Mouse (Mus musculus): ENCODE measurements at regions not wholly inside any gene's neighbourhood (a gene's known extent, or its start where the extent isn't known, plus 50 kb on each side); places are given as distances from the start of the nearest gene placed in this dataset.

DNA sequence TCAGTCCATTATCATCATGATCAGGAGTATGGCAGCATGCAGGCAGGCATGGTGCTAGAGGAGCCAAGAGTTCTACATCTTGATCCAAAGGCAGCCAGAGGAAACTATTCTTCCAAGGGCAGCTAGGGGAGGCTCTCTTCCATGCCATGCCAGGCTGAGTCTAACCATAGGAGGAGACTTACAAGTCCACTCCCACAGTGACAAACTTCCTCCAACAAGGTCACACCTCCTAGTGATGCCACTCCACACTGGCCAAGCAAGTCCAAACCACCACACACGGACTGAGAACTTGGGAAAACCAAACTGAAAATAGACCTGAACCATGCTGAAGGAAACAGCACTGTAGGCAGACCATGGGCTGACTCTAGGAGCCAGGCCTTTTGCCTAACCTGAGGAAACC lies 197.4 kb downstream of the Prex1 start:
- DNase-seq: no peak

DNA sequence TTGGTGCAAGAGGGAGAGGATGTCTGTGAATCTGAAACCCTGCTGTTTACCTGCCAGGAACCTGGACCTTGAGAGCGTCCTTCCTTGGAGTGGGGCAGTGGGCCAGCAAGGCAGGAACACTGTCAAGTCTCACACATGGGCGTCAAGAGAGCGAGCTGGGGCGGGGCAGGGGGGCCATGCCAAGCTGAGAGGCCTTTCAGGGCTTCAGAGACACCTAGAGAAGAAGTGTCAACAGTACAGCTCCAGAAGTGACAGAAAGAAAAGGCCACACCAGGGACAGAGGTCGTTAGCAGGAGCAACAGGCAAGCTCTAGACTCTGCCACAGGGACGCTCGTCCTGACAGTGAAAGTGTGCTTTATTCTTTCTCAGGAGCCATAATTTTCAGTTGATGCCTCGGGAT lies 199.0 kb downstream of the Prex1 start:
- no peak for DNase-seq

DNA sequence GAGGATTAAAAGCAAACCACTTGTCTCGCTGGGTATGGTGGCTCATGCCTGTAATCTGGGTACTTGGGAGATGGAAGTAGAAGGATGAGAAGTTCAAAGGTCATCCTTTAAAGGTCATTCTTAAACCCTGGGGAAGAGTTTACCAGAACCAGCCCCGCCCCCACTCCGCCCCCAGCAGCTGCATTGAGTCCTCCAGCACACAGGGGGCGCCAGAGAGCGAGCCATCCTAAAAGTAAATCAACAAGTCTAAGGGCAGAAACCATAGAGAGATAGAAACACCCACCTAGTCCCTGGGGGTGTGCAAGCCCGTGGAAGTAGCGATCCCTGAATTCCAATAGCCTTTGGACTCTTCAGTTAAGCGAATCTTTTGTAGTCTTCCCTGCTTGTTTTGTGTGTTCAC lies 201.1 kb downstream of the Prex1 start:
- peak in 1 of 2 experiments; percentile 27 for DNase-seq

- DNase-seq: peak; percentile 28 to 58
These were observed 202.2 kb downstream of the Prex1 start for GRCm38 (mm10) chr2:166511477-166511876.

GRCm38 (mm10) chr2:166510776-166511175 lies 202.9 kb downstream of the Prex1 start:
- DNase-seq: peak; percentile 18 to 23

- no peak for DNase-seq
These were observed 204.0 kb downstream of the Prex1 start for GRCm38 (mm10) chr2:166509591-166509990.

DNA sequence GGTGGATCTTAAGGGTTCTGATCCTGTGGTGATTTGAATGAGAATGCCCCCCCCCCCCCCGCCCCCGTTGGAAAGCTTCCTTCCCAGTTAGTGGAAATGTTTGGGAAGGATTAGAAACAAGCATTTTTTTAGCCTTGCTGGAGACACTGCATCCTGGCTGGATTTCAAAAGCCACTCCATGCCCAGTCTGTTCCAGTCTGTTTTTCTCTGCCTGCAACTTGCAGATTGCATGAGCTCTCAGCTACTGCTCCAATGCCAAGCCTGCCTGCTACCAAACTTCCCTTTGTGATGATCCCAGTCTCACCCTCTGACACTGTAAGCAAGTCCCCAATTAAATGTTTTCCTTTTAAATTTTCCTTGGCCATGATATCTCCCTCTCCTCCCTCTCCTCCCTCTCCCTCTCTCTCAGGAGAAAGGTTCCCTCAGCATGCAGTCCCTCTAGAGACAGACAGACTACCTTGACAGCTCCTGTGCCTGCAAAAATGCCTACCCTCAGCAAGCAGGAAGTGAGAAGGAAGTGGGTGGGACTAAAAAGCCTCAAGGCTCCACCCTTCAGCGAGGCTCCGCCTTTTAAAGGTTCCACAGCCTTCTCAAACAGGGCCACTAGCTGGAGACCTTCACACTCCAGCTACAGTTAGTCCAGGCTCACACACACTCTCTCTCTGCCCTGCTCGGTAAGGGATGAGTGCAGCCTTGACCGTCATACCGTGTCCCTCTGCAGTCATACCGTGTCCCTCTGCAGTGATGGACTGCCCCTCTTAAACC lies 204.8 kb downstream of the Prex1 start:
- peak in 1 of 2 experiments; percentile 29 for DNase-seq

GRCm38 (mm10) chr2:166505309-166505708 lies 208.3 kb downstream of the Prex1 start:
- DNase-seq: no peak

DNA sequence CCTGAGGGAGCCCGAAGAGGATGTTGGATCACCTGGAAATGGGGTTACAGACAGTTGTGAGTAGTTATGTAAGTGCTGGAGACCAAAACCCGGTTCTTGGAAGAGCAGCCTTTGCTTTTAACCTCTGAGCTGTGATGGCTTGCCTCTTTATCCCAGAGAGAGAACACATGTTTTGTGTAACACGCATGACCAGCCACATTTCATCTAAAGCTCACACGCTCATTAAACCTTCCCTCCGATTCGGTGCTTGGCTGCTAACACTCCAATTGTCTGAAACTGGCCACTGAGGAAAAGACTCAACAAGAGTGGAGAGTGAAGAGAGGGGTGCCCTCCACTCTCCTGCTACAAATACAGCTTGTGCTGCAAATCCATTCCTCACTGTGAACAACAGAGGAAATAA lies 210.0 kb downstream of the Prex1 start:
- no peak for DNase-seq

DNA sequence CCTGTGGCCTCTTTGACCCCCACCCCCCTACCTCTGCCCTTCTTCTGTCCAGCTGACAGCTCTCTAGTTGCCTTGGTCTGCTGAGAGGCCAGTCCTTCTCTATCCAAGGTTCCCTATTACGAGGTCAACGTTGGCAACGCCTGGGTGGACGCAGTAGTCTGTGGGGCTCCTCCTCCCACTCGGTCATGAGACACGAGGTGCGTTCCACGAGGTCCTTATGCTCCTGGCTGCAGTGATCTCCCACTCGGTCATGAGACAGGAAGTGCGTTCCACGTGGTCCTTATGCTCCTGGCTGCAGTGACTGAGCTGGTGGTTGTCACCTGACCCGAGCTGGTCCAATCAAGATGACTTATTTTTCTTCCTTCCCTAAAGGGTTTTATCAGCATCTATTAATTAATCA lies 220.7 kb downstream of the Prex1 start:
- DNase-seq: no peak

DNA sequence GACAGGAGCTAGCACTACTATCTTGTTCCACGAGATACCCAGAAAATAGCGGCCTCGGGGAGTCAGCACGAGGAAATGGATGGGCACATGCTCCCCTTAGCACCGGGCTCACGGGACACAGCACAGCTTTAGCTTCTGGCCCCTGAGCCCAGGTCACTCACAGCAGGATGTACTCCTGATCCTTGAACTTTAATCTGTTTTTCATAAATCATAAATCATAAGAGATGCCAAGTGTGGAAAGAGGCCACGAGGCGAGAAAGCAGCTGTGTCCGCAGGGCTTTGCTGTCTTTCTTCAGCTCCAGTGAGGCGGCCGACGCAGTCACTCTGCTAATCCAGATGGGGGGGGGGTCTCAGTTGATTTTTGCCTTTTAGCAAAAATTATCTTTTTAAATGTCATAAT lies 221.2 kb downstream of the Prex1 start:
- no peak for DNase-seq

DNA sequence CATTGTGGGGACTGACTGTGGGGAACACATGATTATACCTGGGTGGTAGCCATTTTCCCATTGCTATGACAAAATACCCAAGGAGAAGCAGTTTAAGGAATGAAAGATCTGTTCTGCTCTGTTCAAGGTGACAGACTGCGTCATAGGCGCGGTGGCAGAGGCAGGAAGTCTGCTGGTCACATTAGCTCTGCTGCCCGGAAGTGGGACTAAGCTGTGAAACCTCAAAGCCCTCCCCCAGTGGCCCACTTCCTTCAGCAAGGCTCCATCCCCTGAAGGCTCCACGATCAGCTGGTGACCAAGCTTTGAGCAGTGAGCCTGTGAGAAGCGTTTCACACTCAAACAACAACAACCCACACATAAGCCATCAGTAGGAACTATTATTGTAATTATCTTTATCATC lies 221.8 kb downstream of the Prex1 start:
- DNase-seq: no peak

GRCm38 (mm10) chr2:166489041-166489872 lies 224.4 kb downstream of the Prex1 start:
- no peak for DNase-seq

- DNase-seq: peak; percentile 50 to 59
These were observed 225.9 kb downstream of the Prex1 start for GRCm38 (mm10) chr2:166487688-166488087.

- DNase-seq: no peak
These were observed 227.8 kb downstream of the Prex1 start for GRCm38 (mm10) chr2:166485788-166486187.

- DNase-seq: no peak
These were observed 228.3 kb downstream of the Prex1 start for GRCm38 (mm10) chr2:166485361-166485760.

DNA sequence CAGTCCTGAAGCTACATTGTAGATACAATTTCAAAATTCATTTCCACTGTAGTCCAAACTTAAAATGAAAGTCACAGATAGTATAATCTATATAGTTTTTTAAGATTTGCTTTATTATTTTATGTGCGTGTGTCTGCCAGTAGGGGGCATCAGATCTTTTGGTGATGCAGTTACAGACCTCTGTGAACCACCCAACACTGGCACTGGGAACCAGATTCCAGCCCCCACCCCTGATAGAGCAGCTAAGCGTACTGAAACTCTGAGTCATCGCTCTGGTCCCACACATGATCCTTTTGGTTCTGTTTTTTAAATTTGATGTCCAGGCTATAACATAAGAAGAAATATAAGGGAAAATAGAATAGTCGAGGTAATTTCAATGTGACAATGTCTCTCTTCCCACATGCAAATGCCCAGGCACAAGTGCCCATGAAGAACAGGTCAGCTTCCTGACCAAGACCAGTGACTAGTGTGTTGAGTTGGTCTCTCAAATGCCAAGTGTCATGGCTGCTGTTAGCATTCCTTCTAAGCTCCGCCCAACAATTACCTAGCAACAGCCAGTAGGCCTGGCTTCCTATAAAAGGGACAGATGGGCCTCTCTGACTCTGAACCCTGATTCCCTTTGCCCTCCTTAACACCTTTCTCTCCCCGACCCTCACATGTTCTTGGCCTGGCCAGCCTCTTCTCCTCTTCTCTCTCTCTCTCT lies 229.9 kb downstream of the Prex1 start:
- no peak for DNase-seq

- DNase-seq: peak; percentile 22 to 25
These were observed 230.7 kb downstream of the Prex1 start for GRCm38 (mm10) chr2:166482720-166483616.

DNA sequence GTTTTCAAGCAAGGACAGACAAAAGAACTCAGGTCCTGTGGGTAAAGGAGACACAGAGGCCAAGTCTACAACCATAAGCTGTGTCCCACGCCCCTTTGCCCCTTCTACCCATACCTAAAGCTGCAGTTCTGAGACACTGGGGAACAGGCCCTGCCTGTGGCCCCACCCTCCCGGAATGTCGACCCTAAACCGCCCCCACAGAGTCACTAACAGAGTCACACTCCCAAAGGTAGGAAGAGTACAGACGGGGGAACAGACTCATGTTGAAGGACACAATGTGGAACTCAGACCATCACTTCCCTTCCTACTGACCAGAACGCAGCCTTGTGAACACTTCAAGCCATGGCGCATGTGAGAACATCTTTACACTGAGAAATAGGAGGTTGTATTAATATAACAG lies 231.9 kb downstream of the Prex1 start:
- no peak for DNase-seq

- DNase-seq: no peak
These were observed 232.3 kb downstream of the Prex1 start for GRCm38 (mm10) chr2:166481362-166481761.

DNA sequence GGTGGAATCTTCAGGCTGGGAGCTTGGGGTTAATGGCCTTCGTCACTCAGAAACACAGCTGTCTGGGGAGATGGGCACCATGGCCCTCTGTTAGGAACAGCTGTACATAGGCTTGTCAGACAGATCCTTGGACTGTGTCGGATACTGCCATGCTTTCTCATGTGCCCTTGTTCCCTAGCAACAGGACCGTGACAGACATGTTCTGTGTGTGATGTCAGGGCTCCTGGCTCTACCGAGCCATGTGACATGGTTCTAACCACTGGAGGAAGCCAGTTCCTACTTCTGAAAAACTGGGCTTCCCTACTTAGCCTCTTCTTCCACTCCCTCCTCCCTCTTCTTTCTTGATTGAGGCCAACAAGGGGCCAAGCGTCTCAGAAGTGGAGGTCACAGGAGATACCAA lies 232.7 kb downstream of the Prex1 start:
- no peak for DNase-seq

DNA sequence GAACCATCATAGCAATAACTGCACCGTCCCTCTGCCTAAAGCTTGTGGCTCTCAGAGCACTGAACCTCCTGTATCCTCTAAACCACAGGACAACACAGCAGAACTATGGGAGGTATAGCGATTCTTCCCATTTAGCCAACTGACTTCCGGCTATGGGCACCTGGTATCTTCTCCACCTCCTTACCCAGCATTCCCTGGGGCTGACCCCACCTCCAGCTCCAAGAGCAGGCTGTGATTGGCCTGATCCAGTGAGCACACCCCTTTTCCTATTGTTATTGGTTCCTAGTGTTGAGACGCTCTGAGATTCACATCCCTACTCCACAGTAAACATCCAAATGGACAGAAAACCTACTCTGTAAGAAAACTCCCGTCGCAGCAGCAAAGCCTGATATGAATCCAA lies 236.7 kb downstream of the Prex1 start:
- DNase-seq: no peak

Measured in cerebellum, postnatal 14 days (tissue).